Mouse (Mus musculus) bone marrow macrophage, adult 2 months (primary cell): ENCODE measurements around the gene Fbxo2. TPM values are rescaled to one million over a fixed set of nuclear protein-coding genes. Genes with fewer than 3 reads are reported as not detected.
A peak's percentile ranks its signal among the peaks of the same experiment; 100 is the strongest.

Source experiments
- H3K27ac ChIP-seq: 2 replicates; pipeline ENCODE4 v1.5.1; 2012; ENCODE audit warnings: low read depth, low read length; ENCODE audit not compliant: insufficient read depth
- H3K4me1 ChIP-seq: 2 replicates; pipeline ENCODE4 v1.6.1; 2012; ENCODE audit warnings: low read length; ENCODE audit not compliant: control insufficient read depth, insufficient read depth
- H3K4me3 ChIP-seq: 2 replicates; pipeline ENCODE4 v1.5.1; 2012; ENCODE audit warnings: mild to moderate bottlenecking, low read length, moderate library complexity; ENCODE audit not compliant: insufficient read depth
- CTCF ChIP-seq: IDR thresholded peaks from 2 replicates; pipeline ENCODE4 v1.5.1; 2012; ENCODE audit warnings: low read depth, mild to moderate bottlenecking, low read length, moderate library complexity
- POLR2A ChIP-seq: IDR thresholded peaks from 2 replicates; pipeline ENCODE4 v1.6.1; 2012; ENCODE audit warnings: mild to moderate bottlenecking, low read depth, low read length, borderline replicate concordance
- polyA plus RNA-seq: library from polyadenylated mRNA; stranded (reverse); fragments of >200 nt; gene quantifications from 2 replicates; pipeline ENCODE4 v1.2.4, GENCODE M21; 2012; ENCODE audit not compliant: missing spikeins, insufficient read depth, insufficient read length

Fbxo2 gene
- polyA plus RNA-seq, 1 experiment, result 0.43 TPM

- H3K27ac ChIP-seq, result no peak overlapping the region
- peaks cover 2% of the 10 kb centered on the region; the same call in 1 of the 2 replicates for H3K4me1 ChIP-seq
- no peak overlapping the region; the same call in 1 of the 2 replicates for H3K4me3 ChIP-seq
- no peak for TF ChIP-seq CTCF
- TF ChIP-seq POLR2A, result no peak
These were observed 1.7 kb upstream of the Fbxo2 start for GRCm38 (mm10) chr4:148158436-148159348.

GRCm38 (mm10) chr4:148159544-148160435, 631 bp upstream of the Fbxo2 start:
- H3K27ac ChIP-seq, result no peak overlapping the region
- TF ChIP-seq CTCF (no peak), POLR2A (no peak)
- peaks cover 2% of the 10 kb centered on the region; the same call in 1 of the 2 replicates for H3K4me1 ChIP-seq
- peak overlapping the region; percentile 69 for H3K4me3 ChIP-seq

GRCm38 (mm10) chr4:148164002-148164439, 3.6 kb downstream of the Fbxo2 start:
- no peak for TF ChIP-seq POLR2A
- TF ChIP-seq CTCF, result peak; percentile 53
- Histone ChIP-seq H3K4me3 (peak overlapping the region; percentile 26), H3K27ac (no peak overlapping the region), H3K4me1 (peaks cover under 1% of the 10 kb centered on the region; the same call in 1 of the 2 replicates)

GRCm38 (mm10) chr4:148164461-148164860, 4.0 kb downstream of the Fbxo2 start:
- Histone ChIP-seq H3K4me3 (0 out of 2 replicates have a peak overlapping the region, but pooled peaks have one; percentile 26), H3K4me1 (no peaks in the 10 kb centered on the region), H3K27ac (no peak overlapping the region)
- TF ChIP-seq CTCF (no peak), POLR2A (no peak)

GRCm38 (mm10) chr4:148165551-148165950, 5.1 kb downstream of the Fbxo2 start:
- Histone ChIP-seq H3K27ac (no peak overlapping the region), H3K4me1 (no peaks in the 10 kb centered on the region), H3K4me3 (no peak overlapping the region)
- TF ChIP-seq CTCF, result no peak
- TF ChIP-seq POLR2A, result no peak

GRCm38 (mm10) chr4:148166431-148166830, 6.0 kb downstream of the Fbxo2 start:
- TF ChIP-seq POLR2A (no peak), CTCF (no peak)
- Histone ChIP-seq H3K27ac (no peak overlapping the region), H3K4me3 (no peak overlapping the region), H3K4me1 (no peaks in the 10 kb centered on the region)

- Histone ChIP-seq H3K4me1 (no peaks in the 10 kb centered on the region), H3K27ac (no peak overlapping the region), H3K4me3 (no peak overlapping the region)
- TF ChIP-seq CTCF (peak; percentile 57), POLR2A (no peak)
These were observed 6.6 kb downstream of the Fbxo2 start for GRCm38 (mm10) chr4:148166986-148167385.

- Histone ChIP-seq H3K4me3 (no peak overlapping the region), H3K27ac (no peak overlapping the region), H3K4me1 (no peaks in the 10 kb centered on the region)
- TF ChIP-seq POLR2A, result no peak
- TF ChIP-seq CTCF, result peak; percentile 56
These were observed 7.9 kb downstream of the Fbxo2 start for GRCm38 (mm10) chr4:148168287-148168686.

- Histone ChIP-seq H3K4me1 (no peaks in the 10 kb centered on the region), H3K4me3 (no peak overlapping the region), H3K27ac (no peak overlapping the region)
- TF ChIP-seq POLR2A, result no peak
- no peak for TF ChIP-seq CTCF
These were observed 9.2 kb downstream of the Fbxo2 start for GRCm38 (mm10) chr4:148169586-148169985.

GRCm38 (mm10) chr4:148170842-148171241, 10.4 kb downstream of the Fbxo2 start:
- Histone ChIP-seq H3K4me1 (no peaks in the 10 kb centered on the region), H3K4me3 (no peak overlapping the region), H3K27ac (no peak overlapping the region)
- TF ChIP-seq POLR2A (no peak), CTCF (peak; percentile 97)
